Comparison of ENCODE assay signal across 15 mouse cellular contexts in the genomic region with DNA sequence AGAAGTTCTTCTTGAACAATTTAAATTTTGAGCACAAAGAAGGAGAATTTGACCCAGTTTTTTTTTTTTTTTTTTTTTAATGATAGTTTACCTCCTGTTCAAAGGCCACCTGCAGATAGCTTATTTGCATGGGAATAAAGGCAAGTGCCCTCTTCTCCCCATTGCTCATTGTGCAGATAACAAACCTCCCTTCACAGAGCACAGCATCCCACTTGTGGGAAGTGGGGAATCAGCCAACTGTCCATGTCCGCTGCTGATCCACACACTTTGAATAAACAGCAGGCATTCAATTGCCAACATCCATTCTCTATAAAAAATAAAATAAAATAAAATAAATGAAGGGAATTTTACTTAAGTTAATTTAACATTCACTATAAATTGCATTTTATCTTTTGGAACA.
DNase-seq lines count a peak whose midpoint lies in the region; ATAC-seq lines count a peak whose summit lies in the region.
"Had no signal": no experiment of that assay in that cellular context is flagged by ENCODE, and none has a peak within 500 bp of the region (broad histone marks: within the 10 kb centered on the region; RNA-seq: fewer than 3 reads in every experiment).

No protein-coding gene starts in this region.

- DNase-seq in cerebellum, postnatal 14 days, result peak; percentile 2
- peak; percentile 7 for DNase-seq in layer of hippocampus, adult 11-12 months (ENCODE audit: low spot score)
- DNase-seq in layer of hippocampus, adult 9-10 months (ENCODE audit: low spot score), result no peak
- peak; percentile 28 to 48 for DNase-seq in right cerebral cortex, postnatal 10 days (ENCODE audit: low spot score in 2 of 2)
- DNase-seq in right cerebral cortex, postnatal 25 days, result no peak
- DNase-seq: adrenal gland, postnatal 10 days; gastrocnemius, postnatal 25 days; heart, adult 18-20 months; heart, postnatal 10 days; kidney, adult 8-10 months; kidney, postnatal 10 days had no signal

- ATAC-seq in cerebellum, adult (ENCODE audit: insufficient number of reproducible peaks, low FRiP score, low TSS enrichment), result no peak
- no peak for ATAC-seq in activated CD4-positive, CD25-positive, alpha-beta regulatory T cell, adult 4 months
- ATAC-seq: forebrain, embryonic 15.5 days; intestine, embryonic 15.5 days had no signal

Comparison
In these comparisons a context has a peak if more than half of its experiments do, and no peak if none do; other contexts are left out.
1. DNase-seq: peak in cerebellum, postnatal 14 days (2 of 2), layer of hippocampus, adult 11-12 months (single experiment) and right cerebral cortex, postnatal 10 days (2 of 2); none in layer of hippocampus, adult 9-10 months (single experiment) and right cerebral cortex, postnatal 25 days (single experiment).